Mouse (Mus musculus) hindbrain, postnatal 0 days (tissue): ENCODE data around the gene Cep57l1. TPM values are rescaled to one million over a fixed set of nuclear protein-coding genes. Genes with fewer than 3 reads are reported as not detected.

ENCODE experiments used
- ATAC-seq: fragments of 200-750 bp; cut with Nextera tagmentation; 2 replicates; pipeline ENCODE4 v1.8.0; 2017; ENCODE audit warnings: mild to moderate bottlenecking, moderate TSS enrichment, moderate library complexity
- DNase-seq: peaks from one replicate; pipeline ENCODE4 v3.0.0-alpha.2; 2015; ENCODE audit warnings: low spot score
- H3K27ac ChIP-seq: fragments of 300-500 bp; sonication (generic); 2 replicates; pipeline ENCODE4 v1.5.1; 2014; ENCODE audit warnings: mild to moderate bottlenecking
- H3K27me3 ChIP-seq: fragments of 300-500 bp; sonication (generic); 2 replicates; pipeline ENCODE4 v1.6.1; 2014; ENCODE audit warnings: low read length, mixed read lengths; ENCODE audit not compliant: insufficient read depth
- H3K36me3 ChIP-seq: fragments of 300-500 bp; sonication (generic); 2 replicates; pipeline ENCODE4 v1.6.1; 2014; ENCODE audit warnings: low read length, mixed read lengths; ENCODE audit not compliant: insufficient read depth
- H3K4me1 ChIP-seq: fragments of 300-500 bp; sonication (generic); 2 replicates; pipeline ENCODE4 v1.6.1; 2014; ENCODE audit warnings: antibody characterized with exemption, low read length, mixed read lengths; ENCODE audit not compliant: insufficient read depth
- H3K4me2 ChIP-seq: fragments of 300-500 bp; sonication (generic); 2 replicates; pipeline ENCODE4 v1.6.1; 2014; ENCODE audit warnings: low read depth, mild to moderate bottlenecking, low read length, moderate library complexity, mixed read lengths
- H3K4me3 ChIP-seq: fragments of 300-500 bp; sonication (generic); 2 replicates; pipeline ENCODE4 v1.5.1; 2014; ENCODE audit warnings: low read length
- H3K9ac ChIP-seq: fragments of 300-500 bp; sonication (generic); replicated peaks from 2 replicates; pipeline ENCODE4 v1.6.1; 2014; ENCODE audit warnings: mild to moderate bottlenecking, low read length, moderate library complexity, mixed read lengths
- H3K9me3 ChIP-seq: fragments of 300-500 bp; sonication (generic); 2 replicates; pipeline ENCODE4 v1.6.1; 2016; ENCODE audit warnings: low read length, mixed read lengths
- CTCF ChIP-seq: IDR thresholded peaks from 2 replicates; pipeline ENCODE4 v1.5.1; 2016; ENCODE audit warnings: antibody characterized with exemption, control low read depth, low read depth
- WGBS: fragments of 180-500 bp; shearing (Covaris S2); extraction: QIAGEN DNeasy Blood & Tissue Kit; methylation state at CpG from one replicate; pipeline ENCODE4 v1.1.7; 2014; 5-methylcytosine and 5-hydroxymethylcytosine counted together
- microRNA-seq, 2 experiments: library from miRNA; unstranded; fragments of <30 nt; microRNA quantifications; one replicate each; pipeline ENCODE4; 2016
- polyA plus RNA-seq: library from polyadenylated mRNA; unstranded; fragments of >200 nt; fragmentation: Nextera tagmentation; extraction: Ambion mirVana; gene quantifications from 2 replicates; pipeline ENCODE4 v1.2.1, GENCODE M21; 2015
- total RNA-seq: library from RNA; depleted of rRNA; stranded (reverse); fragments of >200 nt; gene quantifications from 2 replicates; pipeline ENCODE4 v1.2.3, GENCODE M21; 2014; rRNA removed

The Cep57l1 gene
- total and polyA plus RNA-seq, 2 experiments from 2014 or later = 8.0 to 11.6 TPM

GRCm38 (mm10) chr10:41674362-41674761 is 135.3 kb downstream of the Cep57l1 start:
- WGBS = 76% methylated on average over 3 of the region's 3 CpGs

GRCm38 (mm10) chr10:41670196-41670595 is 139.5 kb downstream of the Cep57l1 start:
- ATAC-seq (no peak), DNase-seq (no peak)
- Histone ChIP-seq H3K4me1 (no peaks in the 10 kb centered on the region), H3K9me3 (peaks cover 4% of the 10 kb centered on the region; the same call in 1 of the 2 replicates), H3K27ac (no peak overlapping the region), H3K27me3 (no peaks in the 10 kb centered on the region), H3K36me3 (no peaks in the 10 kb centered on the region), H3K4me2 (no peak overlapping the region), H3K9ac (no peak overlapping the region), H3K4me3 (no peak overlapping the region)
- TF ChIP-seq CTCF = no peak
- 81% methylated on average over 5 of the region's 5 CpGs for WGBS

More at GRCm38 (mm10) chr10:41674362-41674761, 135.3 kb downstream of the Cep57l1 start:
- ATAC-seq (no peak), DNase-seq (no peak)
- Histone ChIP-seq H3K9me3 (no peaks in the 10 kb centered on the region), H3K27ac (no peak overlapping the region), H3K9ac (no peak overlapping the region), H3K4me2 (no peak overlapping the region), H3K27me3 (no peaks in the 10 kb centered on the region), H3K36me3 (no peaks in the 10 kb centered on the region), H3K4me1 (0 out of 2 replicates have a peak, but pooled peaks cover 8% of the 10 kb centered on the region), H3K4me3 (no peak overlapping the region)
- TF ChIP-seq CTCF = no peak

Small RNA genes within 50 kb of the gene (microRNA-seq; reads per million reads assigned to microRNA genes)
- 0 reads per million in 2 experiments for gene Mir3473b

Other genes with a start within 250 kb of the Cep57l1 start
- 1.9 and 3.3 TPM in 2 replicates for gene Ccdc162, start 93.2 kb downstream of the Cep57l1 start, total RNA-seq
- gene Ccdc162, start 93.2 kb downstream of the Cep57l1 start, polyA plus RNA-seq = 1.9 and 2.1 TPM in 2 replicates
- gene Sesn1, start 64 bp upstream of the Cep57l1 start, total RNA-seq = 43.9 and 49.2 TPM in 2 replicates
- gene Sesn1, start 64 bp upstream of the Cep57l1 start, polyA plus RNA-seq = 35.9 and 42.0 TPM in 2 replicates
- 4.6 and 9.1 TPM in 2 replicates for gene Armc2, start 208.6 kb upstream of the Cep57l1 start, total RNA-seq
- 9.7 and 11.7 TPM in 2 replicates for gene Armc2, start 208.6 kb upstream of the Cep57l1 start, polyA plus RNA-seq